Mouse (Mus musculus) activated CD4-positive, CD25-positive, alpha-beta regulatory T cell, adult 9 weeks (primary cell): Measurements from ENCODE around the gene Lrrtm4. TPM values are rescaled to one million over a fixed set of nuclear protein-coding genes. Genes with fewer than 3 reads are reported as not detected.

ENCODE experiments used
- polyA plus RNA-seq: library from polyadenylated mRNA; unstranded; fragments of 100-300 nt; shearing (Covaris generic); gene quantifications from one replicate; pipeline ENCODE4 v1.2.1, GENCODE M21; 2017

Gene Lrrtm4
- 0.09 TPM for polyA plus RNA-seq

DNA sequence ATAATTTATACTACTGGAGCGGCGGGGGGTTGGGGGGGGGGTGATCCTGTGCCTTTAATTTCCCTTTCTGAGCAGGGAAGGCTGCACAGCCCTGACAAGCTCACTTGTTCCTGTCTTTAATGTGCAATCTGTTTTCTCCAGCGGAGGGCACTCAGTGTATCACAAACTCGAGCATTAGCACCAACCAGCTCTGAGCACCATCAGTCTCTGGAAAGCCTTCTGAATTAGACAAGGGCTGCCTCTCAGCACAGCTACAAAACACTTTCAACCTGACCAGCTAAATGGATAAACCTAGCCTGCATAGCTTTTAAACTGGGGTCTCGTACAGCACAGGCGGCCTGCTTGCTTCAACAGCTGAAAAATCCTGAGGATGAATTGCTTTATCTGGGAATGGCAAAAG, at the start of gene Lrrtm4:
Lrrtm4 (plus strand) TSS at position 113 of the 400 bp plus-strand sequence.

Other genes starting within 250 kb of the Lrrtm4 start
- not detected for gene Gm20594, start 201.0 kb upstream of the Lrrtm4 start, polyA plus RNA-seq